Mouse (Mus musculus): ENCODE measurements around the gene Serping1. TPM values are rescaled to one million over a fixed set of nuclear protein-coding genes. Genes with fewer than 3 reads are reported as not detected.
A peak's percentile ranks its signal among the peaks of the same experiment; 100 is the strongest.

The Serping1 gene
- polyA plus RNA-seq, 1 experiment from 2014 or later, result 59.7 TPM

DNA sequence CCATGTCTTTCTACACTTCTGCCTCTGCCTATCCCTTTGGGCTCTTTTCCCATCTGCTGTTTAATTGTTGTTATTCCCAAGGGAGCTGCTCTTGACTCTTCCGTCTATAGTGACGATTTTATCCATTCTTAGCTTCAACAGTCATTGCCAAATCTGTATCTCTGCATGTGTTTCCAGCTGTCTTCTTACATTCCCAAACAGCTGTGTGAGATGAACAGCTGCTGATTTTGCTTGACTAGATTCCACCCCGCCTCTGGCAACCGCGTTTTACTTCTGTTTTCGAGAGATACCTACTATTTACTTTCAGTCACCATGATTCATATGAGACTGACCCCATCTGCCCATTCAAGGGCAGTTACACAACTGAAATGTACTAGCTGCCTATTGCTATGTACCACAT, 25.1 kb downstream of the Serping1 start:
- no peaks in the 10 kb centered on the region for H3K36me3 ChIP-seq
- WGBS, result 56% methylated on average over 6 of the region's 6 CpGs
- no peak overlapping the region for H3K9ac ChIP-seq
- no peaks in the 10 kb centered on the region for H3K9me3 ChIP-seq
- no peak for ATAC-seq
- H3K27me3 ChIP-seq (replicated peaks), result no peaks in the 10 kb centered on the region
- no peak overlapping the region for H3K27ac ChIP-seq
- no peak overlapping the region for H3K4me2 ChIP-seq (replicated peaks)
- no peak overlapping the region for H3K4me3 ChIP-seq (replicated peaks)
- no peaks in the 10 kb centered on the region for H3K4me1 ChIP-seq (replicated peaks)

DNA sequence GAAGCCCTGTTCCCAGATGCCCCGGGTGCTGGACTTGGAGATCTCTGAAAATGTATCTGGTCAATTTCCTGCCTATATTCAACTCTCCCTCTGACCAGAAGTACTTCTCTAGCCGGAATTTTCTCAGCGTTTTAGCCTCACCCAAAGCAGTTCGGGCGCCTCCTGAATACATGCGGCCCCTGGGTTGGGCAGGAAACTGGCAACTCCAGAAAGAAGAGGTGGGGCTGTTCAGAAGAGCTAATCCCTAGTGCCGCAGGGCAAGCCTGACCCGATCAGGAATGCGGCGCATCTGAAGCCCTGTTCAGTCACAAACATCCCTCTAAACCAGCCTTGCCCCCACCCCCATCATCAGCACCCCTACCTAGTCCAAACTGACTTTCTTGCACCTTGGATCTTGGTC, 31.1 kb downstream of the Serping1 start:
- Histone ChIP-seq H3K4me1 (replicated peaks) (peaks cover 35% of the 10 kb centered on the region), H3K4me3 (replicated peaks) (peak overlapping the region; percentile 90), H3K4me2 (replicated peaks) (peak overlapping the region; percentile 76), H3K9ac (peak overlapping the region; percentile 43), H3K9me3 (no peaks in the 10 kb centered on the region), H3K27ac (peak overlapping the region; percentile 99), H3K27me3 (replicated peaks) (no peaks in the 10 kb centered on the region), H3K36me3 (no peaks in the 10 kb centered on the region)
- ATAC-seq, result peak; percentile 68
- under 1% methylated on average over 10 of the region's 10 CpGs for WGBS

DNA sequence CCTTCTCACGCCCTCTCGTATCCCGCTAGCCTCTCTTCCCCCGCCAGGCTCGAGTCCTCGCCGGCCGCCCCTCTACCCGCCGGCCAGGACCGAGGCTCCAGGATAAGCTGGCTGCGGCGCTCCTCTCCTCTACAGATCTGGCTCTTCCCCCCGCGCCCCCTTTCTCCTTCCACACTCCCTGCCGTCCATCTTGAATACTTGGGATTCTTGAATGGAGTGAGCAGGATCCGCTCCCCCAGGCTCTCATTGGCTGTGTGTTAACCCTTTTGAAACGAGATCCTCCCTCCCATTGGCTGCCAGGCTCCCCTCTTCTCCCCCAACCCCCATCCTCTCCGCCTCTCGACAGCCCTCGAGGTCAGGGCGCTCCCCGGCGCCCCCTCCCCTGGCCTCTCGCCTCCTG, 31.7 kb downstream of the Serping1 start, which contains the start of gene Gm19426:
Gene Gm19426, minus strand, starts transcription at position 95 of the 400 bp plus-strand sequence.
- WGBS, result 1% methylated on average over 25 of the region's 25 CpGs
- peak; percentile 95 for ATAC-seq
- H3K36me3 ChIP-seq, result no peaks in the 10 kb centered on the region
- H3K4me3 ChIP-seq (replicated peaks), result peak within 1 kb of the TSS; percentile 90
- H3K4me2 ChIP-seq (replicated peaks), result peak within 1 kb of the TSS; percentile 76
- H3K4me1 ChIP-seq (replicated peaks), result peaks cover 40% of the 10 kb centered on the region
- H3K27me3 ChIP-seq (replicated peaks), result no peaks in the 10 kb centered on the region
- H3K9me3 ChIP-seq, result no peaks in the 10 kb centered on the region
- peak within 1 kb of the TSS; percentile 99 for H3K9ac ChIP-seq
- peak within 1 kb of the TSS; percentile 99 for H3K27ac ChIP-seq

GRCm38 (mm10) chr2:84742451-84743283, 32.6 kb downstream of the Serping1 start:
- H3K27me3 ChIP-seq (replicated peaks), result no peaks in the 10 kb centered on the region
- peak; percentile 23 for ATAC-seq
- no peaks in the 10 kb centered on the region for H3K36me3 ChIP-seq
- H3K4me3 ChIP-seq (replicated peaks), result peak overlapping the region; percentile 90
- H3K4me2 ChIP-seq (replicated peaks), result peak overlapping the region; percentile 76
- under 1% methylated on average over 26 of the region's 26 CpGs for WGBS
- peak overlapping the region; percentile 99 for H3K9ac ChIP-seq
- H3K4me1 ChIP-seq (replicated peaks), result peaks cover 49% of the 10 kb centered on the region
- no peaks in the 10 kb centered on the region for H3K9me3 ChIP-seq
- peak overlapping the region; percentile 99 for H3K27ac ChIP-seq

DNA sequence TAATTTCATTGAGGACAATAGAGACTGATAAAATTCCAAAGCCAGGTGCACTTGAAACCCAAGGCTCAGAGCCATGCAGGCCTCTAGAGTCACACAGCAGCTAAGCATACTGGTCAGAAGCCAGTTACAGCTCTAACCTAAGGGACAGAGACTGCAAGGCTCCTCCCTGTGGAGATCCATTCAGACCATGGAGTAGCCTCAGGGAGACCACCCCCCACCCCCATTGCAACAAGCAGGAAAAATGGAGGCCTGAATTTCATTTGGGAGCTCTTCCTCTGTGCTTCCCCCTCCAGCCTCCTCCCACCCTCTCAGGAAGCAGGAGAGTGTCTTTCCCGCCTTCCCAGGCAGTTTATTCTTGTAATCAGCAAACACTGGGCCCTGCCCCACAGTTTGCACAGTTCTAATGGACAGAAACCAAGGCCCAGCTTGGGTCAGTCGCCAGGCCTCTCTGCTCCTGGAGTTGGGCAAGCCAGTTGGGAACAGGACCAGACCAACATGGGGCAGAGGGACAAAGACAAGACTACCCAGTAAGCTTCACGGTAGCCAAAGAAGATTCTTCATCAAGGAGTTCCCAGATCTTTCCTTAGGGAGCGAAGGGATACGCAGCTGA, 33.3 kb downstream of the Serping1 start:
- Histone ChIP-seq H3K36me3 (no peaks in the 10 kb centered on the region), H3K4me1 (replicated peaks) (peaks cover 56% of the 10 kb centered on the region), H3K27ac (peak overlapping the region; percentile 99), H3K4me3 (replicated peaks) (peak overlapping the region; percentile 90), H3K9me3 (no peaks in the 10 kb centered on the region), H3K4me2 (replicated peaks) (peak overlapping the region; percentile 76), H3K9ac (peak overlapping the region; percentile 99), H3K27me3 (replicated peaks) (no peaks in the 10 kb centered on the region)
- ATAC-seq, result 0 out of 2 replicates have a peak, but pooled peaks have one; percentile 0
- 2% methylated on average over 5 of the region's 5 CpGs for WGBS

GRCm38 (mm10) chr2:84740608-84741333, 34.5 kb downstream of the Serping1 start:
- Histone ChIP-seq H3K4me2 (replicated peaks) (peak overlapping the region; percentile 76), H3K36me3 (no peaks in the 10 kb centered on the region), H3K4me3 (replicated peaks) (0 out of 2 replicates have a peak overlapping the region, but pooled peaks have one; percentile 12), H3K27ac (no peak overlapping the region), H3K4me1 (replicated peaks) (peaks cover 67% of the 10 kb centered on the region), H3K27me3 (replicated peaks) (0 out of 2 replicates have a peak, but pooled peaks cover 4% of the 10 kb centered on the region), H3K9ac (no peak overlapping the region), H3K9me3 (no peaks in the 10 kb centered on the region)
- 65% methylated on average over 15 of the region's 15 CpGs for WGBS
- no peak for ATAC-seq

DNA sequence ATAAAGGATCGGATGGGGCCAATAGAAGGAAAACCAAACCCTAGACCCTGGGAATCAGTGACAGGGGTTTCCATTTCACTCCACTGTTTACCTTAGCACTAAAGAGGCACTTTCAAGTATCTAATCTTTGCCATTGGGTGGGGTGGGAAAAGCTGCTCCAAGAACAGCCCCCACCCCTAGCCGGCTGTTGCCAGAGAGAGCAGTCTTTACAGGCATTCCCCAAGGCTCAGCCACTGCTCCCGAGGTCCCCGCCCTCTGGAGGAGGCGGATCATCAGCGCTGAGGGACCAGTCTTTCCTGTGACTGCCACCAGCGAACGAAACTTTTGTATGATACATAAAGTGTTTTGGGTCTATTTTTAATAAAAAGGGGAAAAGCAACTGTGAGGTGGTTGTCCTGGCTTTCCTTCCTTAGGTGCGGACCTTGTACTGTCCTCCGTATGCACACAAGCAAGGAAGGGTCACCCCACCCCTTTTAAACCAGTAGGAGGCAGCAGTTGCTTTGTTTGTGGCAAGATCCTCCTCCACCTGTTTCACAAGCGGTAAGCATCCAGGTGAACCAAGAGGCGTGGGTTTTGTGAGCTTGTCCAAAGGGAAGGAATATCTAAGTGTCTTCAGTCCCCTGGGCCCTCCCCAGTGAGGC, 36.9 kb downstream of the Serping1 start:
- Histone ChIP-seq H3K4me3 (replicated peaks) (peak overlapping the region; percentile 18), H3K27ac (peak overlapping the region; percentile 72), H3K9me3 (no peaks in the 10 kb centered on the region), H3K27me3 (replicated peaks) (0 out of 2 replicates have a peak, but pooled peaks cover 9% of the 10 kb centered on the region), H3K4me1 (replicated peaks) (peaks cover 82% of the 10 kb centered on the region), H3K36me3 (no peaks in the 10 kb centered on the region), H3K9ac (peak overlapping the region; percentile 18; the same call in 1 of the 2 replicates), H3K4me2 (replicated peaks) (peak overlapping the region; percentile 53)
- ATAC-seq, result peak; percentile 39
- 0% methylated on average over 12 of the region's 12 CpGs for WGBS

DNA sequence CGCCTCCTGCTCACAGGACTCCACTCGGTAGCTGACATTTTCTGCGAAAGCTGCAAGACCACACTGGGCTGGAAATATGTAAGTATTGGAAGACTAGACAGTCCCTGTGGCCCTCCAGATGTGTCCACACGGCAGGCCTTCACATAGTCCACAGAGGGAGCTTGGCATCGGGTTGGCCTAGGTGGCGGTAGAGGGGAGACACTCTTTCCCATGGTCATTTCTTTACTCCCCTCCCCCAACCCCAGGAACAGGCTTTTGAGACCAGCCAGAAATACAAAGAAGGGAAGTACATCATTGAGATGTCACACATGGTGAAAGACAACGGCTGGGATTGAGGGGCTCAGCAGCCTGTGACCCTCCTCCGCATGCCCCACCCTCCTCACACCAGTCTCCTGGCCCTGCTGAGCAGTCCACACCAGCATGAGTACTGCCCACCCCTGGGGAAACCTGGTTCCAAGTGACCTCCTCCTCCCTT, 37.8 kb downstream of the Serping1 start:
- Histone ChIP-seq H3K9ac (0 out of 2 replicates have a peak overlapping the region, but pooled peaks have one; percentile 5), H3K4me1 (replicated peaks) (peaks cover 82% of the 10 kb centered on the region), H3K27me3 (replicated peaks) (0 out of 2 replicates have a peak, but pooled peaks cover 9% of the 10 kb centered on the region), H3K27ac (peak overlapping the region; percentile 72), H3K36me3 (no peaks in the 10 kb centered on the region), H3K4me3 (replicated peaks) (peak overlapping the region; percentile 6; the same call in 1 of the 2 replicates), H3K4me2 (replicated peaks) (peak overlapping the region; percentile 53), H3K9me3 (no peaks in the 10 kb centered on the region)
- 7% methylated on average over 8 of the region's 8 CpGs for WGBS
- ATAC-seq, result peak; percentile 7; the same call in 1 of the 2 replicates

DNA sequence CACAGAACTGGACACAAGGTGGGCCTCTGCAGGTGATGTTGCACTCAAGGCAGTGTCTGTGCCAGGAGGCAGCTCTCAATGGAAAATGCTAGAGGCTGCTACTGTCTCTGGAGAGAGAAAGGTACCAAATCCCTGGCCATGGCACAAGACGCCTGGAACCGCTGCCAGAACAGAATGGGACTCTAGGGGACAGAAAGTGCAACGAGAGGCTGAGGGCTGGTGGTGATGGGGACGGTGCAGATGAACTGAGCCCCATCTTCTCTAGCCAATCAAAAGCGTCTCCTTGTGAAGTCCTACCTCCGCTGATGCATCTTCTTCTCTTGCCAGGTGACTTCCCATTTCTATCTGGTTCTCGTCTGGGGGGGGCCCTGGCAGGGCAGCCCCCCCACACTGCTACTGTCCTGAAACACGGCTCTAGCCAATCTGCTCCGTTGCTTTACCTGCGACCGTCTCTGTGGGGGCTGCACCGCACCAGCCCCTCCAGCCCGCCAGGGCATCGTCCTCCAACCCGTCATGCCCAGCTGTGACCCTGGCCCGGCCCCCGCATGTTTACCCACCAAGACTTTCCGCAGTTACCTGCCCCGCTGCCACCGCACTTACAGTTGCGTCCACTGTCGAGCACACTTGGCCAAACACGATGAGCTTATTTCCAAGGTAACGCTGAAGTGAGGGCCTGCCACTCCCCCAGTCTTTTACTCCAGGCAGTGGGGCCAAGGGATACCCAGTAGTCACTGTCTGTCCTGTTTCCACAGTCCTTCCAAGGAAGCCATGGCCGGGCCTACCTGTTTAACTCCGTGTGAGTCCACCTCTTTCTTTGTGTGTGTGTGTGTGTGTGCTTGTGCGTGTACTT, 38.7 kb downstream of the Serping1 start:
- WGBS, result 5% methylated on average over 27 of the region's 27 CpGs
- no peak for ATAC-seq
- Histone ChIP-seq H3K4me2 (replicated peaks) (peak overlapping the region; percentile 53), H3K27ac (no peak overlapping the region), H3K9ac (no peak overlapping the region), H3K36me3 (no peaks in the 10 kb centered on the region), H3K9me3 (no peaks in the 10 kb centered on the region), H3K27me3 (replicated peaks) (0 out of 2 replicates have a peak, but pooled peaks cover 9% of the 10 kb centered on the region), H3K4me3 (replicated peaks) (0 out of 2 replicates have a peak overlapping the region, but pooled peaks have one; percentile 2), H3K4me1 (replicated peaks) (peaks cover 74% of the 10 kb centered on the region)

DNA sequence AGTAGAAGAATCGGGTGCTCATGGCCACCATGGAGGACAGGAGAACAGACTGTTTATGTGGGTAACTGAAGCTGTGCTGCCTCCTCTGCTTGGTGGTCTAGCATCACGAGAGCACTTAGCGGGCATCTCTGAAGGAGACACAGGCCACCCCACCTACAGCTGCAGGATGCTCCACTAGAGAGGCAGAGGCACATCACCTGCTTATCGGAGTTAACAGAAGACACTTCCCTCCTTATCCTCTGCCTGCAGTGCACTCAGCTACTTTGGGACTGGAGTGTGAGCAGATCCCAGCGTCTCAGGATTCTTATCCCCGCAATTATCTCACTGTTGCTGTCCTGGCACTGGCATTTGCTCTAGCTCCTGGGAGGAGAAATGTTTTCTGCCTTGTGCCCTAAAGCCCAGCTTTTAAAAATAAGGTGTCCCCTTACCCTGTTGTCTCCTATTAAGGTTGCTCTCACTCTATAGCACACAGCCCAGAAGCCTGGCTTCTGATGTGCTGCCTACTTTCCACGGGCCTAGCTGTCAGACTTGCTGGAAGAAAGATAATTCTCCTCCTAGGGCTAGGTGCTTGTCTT, 39.8 kb downstream of the Serping1 start:
- Histone ChIP-seq H3K4me1 (replicated peaks) (peaks cover 64% of the 10 kb centered on the region), H3K9me3 (no peaks in the 10 kb centered on the region), H3K4me2 (replicated peaks) (peak overlapping the region; percentile 65), H3K27ac (no peak overlapping the region), H3K27me3 (replicated peaks) (0 out of 2 replicates have a peak, but pooled peaks cover 9% of the 10 kb centered on the region), H3K36me3 (no peaks in the 10 kb centered on the region), H3K4me3 (replicated peaks) (peak overlapping the region; percentile 32; the same call in 1 of the 2 replicates), H3K9ac (0 out of 2 replicates have a peak overlapping the region, but pooled peaks have one; percentile 14)
- peak; percentile 20; the same call in 1 of the 2 replicates for ATAC-seq
- WGBS, result 9% methylated on average over 7 of the region's 7 CpGs

Measured in intestine, embryonic 15.5 days (tissue).